Mouse (Mus musculus) C2C12 (cell line): Measurements from ENCODE around the gene Traf5.

Experiments
- CEBPB ChIP-seq: IDR thresholded peaks from one replicate; pipeline ENCODE4 v1.6.1; 2011; ENCODE audit warnings: low read depth, mild to moderate bottlenecking, control low read depth, moderate library complexity
- CTCF ChIP-seq: IDR thresholded peaks from one replicate; pipeline ENCODE4 v1.5.1; 2011; ENCODE audit not compliant: control insufficient read depth, insufficient read depth, insufficient read length
- FOSL1 ChIP-seq: IDR thresholded peaks from one replicate; pipeline ENCODE4 v1.8.0; 2011; ENCODE audit warnings: mild to moderate bottlenecking, low read length; ENCODE audit not compliant: poor library complexity, insufficient read depth, severe bottlenecking
- MAX ChIP-seq: IDR thresholded peaks from one replicate; pipeline ENCODE4 v1.6.1; 2011; ENCODE audit warnings: mild to moderate bottlenecking, control low read depth
- MYOD1 ChIP-seq: IDR thresholded peaks from one replicate; pipeline ENCODE4 v1.6.1; 2011; ENCODE audit warnings: low read depth; ENCODE audit not compliant: control insufficient read depth, insufficient read length
- MYOG ChIP-seq: IDR thresholded peaks from one replicate; pipeline ENCODE4 v1.6.1; 2011; ENCODE audit not compliant: control insufficient read depth, insufficient read length; ENCODE audit errors: extremely low read depth
- USF1 ChIP-seq: IDR thresholded peaks from one replicate; pipeline ENCODE4 v1.6.1; 2011; ENCODE audit warnings: low read depth, mild to moderate bottlenecking, control low read depth, moderate library complexity

- TF ChIP-seq CTCF: no peak
- no peak for TF ChIP-seq FOSL1
- TF ChIP-seq MYOG: no peak
- no peak for TF ChIP-seq MYOD1
- no peak for TF ChIP-seq CEBPB
- no peak for TF ChIP-seq MAX
- TF ChIP-seq USF1: no peak
Measured at GRCm38 (mm10) chr1:191977187-191977586, 115.2 kb downstream of the Traf5 start, which contains the start of gene Rd3.
